Mouse (Mus musculus) adipose tissue, adult 10 weeks (tissue): ENCODE measurements around the gene Aox2. TPM values are rescaled to one million over a fixed set of nuclear protein-coding genes. Genes with fewer than 3 reads are reported as not detected.

Experiments
- polyA plus RNA-seq: library from polyadenylated mRNA; stranded (reverse); fragments of 350-450 nt; fragmentation: Illumina TruSeq; extraction: RNeasy Lipid Tissue Mini Kit (QIAGEN cat#74804); gene quantifications from one replicate; pipeline ENCODE4 v1.2.3, GENCODE M21; 2014; ENCODE audit warnings: low read depth, low replicate concordance

Gene Aox2
- not detected for polyA plus RNA-seq

DNA sequence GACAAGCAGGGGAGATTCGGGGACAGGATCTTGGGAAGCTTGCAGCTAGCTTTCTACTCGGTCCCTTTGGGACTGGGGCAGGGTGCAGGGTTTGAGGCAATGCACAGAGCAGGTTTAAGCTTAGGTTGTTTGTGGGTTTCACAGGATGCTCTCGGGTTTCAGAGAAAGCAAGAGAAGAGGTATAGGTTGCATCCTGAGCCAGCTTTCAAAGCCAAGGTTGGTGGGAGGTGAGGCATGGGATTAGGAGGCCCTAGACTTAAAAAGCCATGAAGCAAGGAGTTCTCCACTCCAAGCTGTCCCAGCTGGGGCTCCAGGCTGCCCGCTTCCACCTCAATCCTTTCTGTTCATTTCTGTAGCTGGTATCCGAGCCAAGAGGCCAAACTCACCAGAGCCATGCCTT is at the start of gene Aox2:
Aox2 (plus strand) TSS at position 301 of the 400 bp plus-strand sequence.

DNA sequence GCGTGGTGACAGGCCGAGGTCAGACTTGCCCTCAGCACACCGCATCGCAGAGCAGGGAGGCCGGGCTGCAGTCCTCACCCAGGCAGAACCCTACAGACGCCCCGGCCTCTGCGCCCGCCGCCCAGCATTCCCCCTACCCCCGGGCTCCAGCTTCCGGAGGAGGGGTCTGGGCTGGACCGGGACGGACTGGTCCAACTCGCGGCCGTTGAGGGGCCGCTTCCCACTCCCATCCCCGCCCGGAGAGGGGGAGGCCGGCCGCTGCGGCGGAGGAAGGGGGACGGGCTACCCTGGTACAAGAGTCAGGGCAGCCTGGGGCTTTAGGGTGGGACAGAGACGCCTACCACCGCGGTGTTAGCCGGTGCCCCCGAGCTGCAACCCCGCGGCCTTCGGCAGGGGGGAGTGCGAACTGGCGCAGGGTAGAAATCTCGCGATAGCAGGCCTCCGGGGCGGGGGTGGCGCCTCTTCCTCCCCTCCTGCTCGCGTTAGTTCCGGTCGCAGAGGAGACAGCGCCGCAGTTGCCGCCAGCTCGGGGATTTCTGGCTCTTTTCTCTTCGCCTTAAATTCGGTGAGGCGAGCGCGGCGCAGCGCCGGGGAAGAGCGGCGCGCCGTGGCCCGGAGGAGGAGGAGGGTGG is 114.6 kb downstream of the Aox2 start, which contains the start of gene Bzw1:
Bzw1 (plus strand) TSS at position 247 of the 632 bp plus-strand sequence.

DNA sequence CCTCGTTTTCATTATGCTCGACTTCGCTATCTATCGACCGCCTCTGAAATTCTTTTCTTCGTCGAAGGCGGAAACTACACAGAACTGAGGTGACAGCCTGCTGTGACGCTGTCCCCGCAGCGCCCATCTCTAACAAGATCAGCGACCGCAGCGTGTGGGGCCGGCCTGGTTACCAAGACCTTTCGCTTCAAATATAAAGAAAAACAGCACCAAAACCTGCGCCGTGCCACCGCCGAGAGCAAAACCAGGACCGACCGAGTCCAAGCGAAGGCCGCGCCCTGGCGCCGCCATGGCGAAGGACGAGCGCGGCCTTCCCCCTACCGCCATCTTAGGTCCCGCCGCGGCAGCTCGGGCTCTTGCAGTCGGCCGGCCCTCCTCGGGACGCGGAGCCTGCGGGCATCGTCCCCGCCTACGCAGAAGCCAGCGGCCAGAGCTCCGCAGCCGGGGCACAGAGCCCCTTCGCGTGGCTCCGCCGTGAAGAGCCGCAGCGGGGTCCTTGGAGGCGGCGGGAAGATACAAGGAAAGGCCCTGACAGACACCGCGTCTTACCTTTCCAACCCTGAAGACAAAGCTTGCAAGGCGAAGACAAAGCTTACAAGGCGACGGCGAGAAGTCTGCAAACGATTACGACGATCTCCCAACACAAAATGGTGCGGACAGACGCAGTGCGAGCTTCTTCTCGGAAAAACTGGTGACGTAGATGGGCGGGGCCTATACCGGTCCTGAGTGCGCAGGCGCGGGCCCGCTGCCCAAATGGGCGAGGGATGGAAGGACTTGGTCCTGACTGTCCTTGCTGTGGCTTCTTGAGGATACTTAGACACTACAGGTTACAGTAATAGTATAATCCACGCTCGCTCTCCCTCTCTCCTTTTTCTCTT is 145.5 kb downstream of the Aox2 start, which contains the start of gene Clk1:
Clk1 (minus strand) TSS at position 696 of the 878 bp plus-strand sequence.

Other genes with a start within 250 kb of the Aox2 start
- gene Aox1, start 248.4 kb upstream of the Aox2 start, polyA plus RNA-seq: 31.3 TPM
- 2.4 TPM for gene Aox3, start 165.2 kb upstream of the Aox2 start, polyA plus RNA-seq
- gene Aox4, start 67.9 kb upstream of the Aox2 start, polyA plus RNA-seq: not detected
- 94.1 TPM for gene Bzw1, start 114.6 kb downstream of the Aox2 start, polyA plus RNA-seq
- gene Clk1, start 145.7 kb downstream of the Aox2 start, polyA plus RNA-seq: 219 TPM
- 16.8 TPM for gene Nif3l1, start 166.8 kb downstream of the Aox2 start, polyA plus RNA-seq
- gene Ppil3, start 167.2 kb downstream of the Aox2 start, polyA plus RNA-seq: 44.2 TPM
- 24.0 TPM for gene Orc2, start 226.8 kb downstream of the Aox2 start, polyA plus RNA-seq